Mouse (Mus musculus) midbrain, embryonic 14.5 days (tissue): ENCODE results near the gene Snapin. TPM values are rescaled to one million over a fixed set of nuclear protein-coding genes. Genes with fewer than 3 reads are reported as not detected.

ENCODE experiments used
- ATAC-seq: fragments of 200-750 bp; cut with Nextera tagmentation; 2 replicates; pipeline ENCODE4 v1.8.0; 2017; ENCODE audit warnings: moderate number of reproducible peaks, moderate library complexity; ENCODE audit not compliant: low FRiP score, low TSS enrichment
- DNase-seq: peaks from one replicate; pipeline ENCODE4 v3.0.0-alpha.2; 2015
- H3K27ac ChIP-seq: fragments of 300-500 bp; sonication (generic); replicated peaks from 2 replicates; pipeline ENCODE4 v1.5.1; 2014; ENCODE audit warnings: mild to moderate bottlenecking, low read depth, low read length, moderate library complexity
- H3K27me3 ChIP-seq: fragments of 300-500 bp; sonication (generic); 2 replicates; pipeline ENCODE4 v1.6.1; 2014; ENCODE audit warnings: low read length, control low read depth, mixed read lengths; ENCODE audit not compliant: control insufficient read depth, insufficient read depth
- H3K36me3 ChIP-seq: fragments of 300-500 bp; sonication (generic); 2 replicates; pipeline ENCODE4 v1.6.1; 2014; ENCODE audit warnings: low read length, control low read depth; ENCODE audit not compliant: control insufficient read depth, insufficient read depth
- H3K4me1 ChIP-seq: fragments of 300-500 bp; sonication (generic); 2 replicates; pipeline ENCODE4 v1.6.1; 2014; ENCODE audit warnings: mild to moderate bottlenecking, antibody characterized with exemption, low read length, control low read depth; ENCODE audit not compliant: control insufficient read depth, insufficient read depth
- H3K4me2 ChIP-seq: fragments of 300-500 bp; sonication (generic); 2 replicates; pipeline ENCODE4 v1.6.1; 2014; ENCODE audit warnings: mild to moderate bottlenecking, low read length, moderate library complexity
- H3K4me3 ChIP-seq: fragments of 300-500 bp; sonication (generic); replicated peaks from 2 replicates; pipeline ENCODE4 v1.5.1; 2014; ENCODE audit warnings: low read depth, low read length
- H3K9ac ChIP-seq: fragments of 300-500 bp; sonication (generic); replicated peaks from 2 replicates; pipeline ENCODE4 v1.6.1; 2014; ENCODE audit warnings: mild to moderate bottlenecking, low read length, moderate library complexity
- H3K9me3 ChIP-seq: fragments of 300-500 bp; sonication (generic); 2 replicates; pipeline ENCODE4 v1.6.1; 2016; ENCODE audit warnings: low read length, control low read depth, mixed read lengths; ENCODE audit not compliant: control insufficient read depth
- WGBS: fragments of 180-500 bp; shearing (Covaris S2); extraction: QIAGEN DNeasy Blood & Tissue Kit; methylation state at CpG from one replicate; pipeline ENCODE4 v1.1.7; 2014; 5-methylcytosine and 5-hydroxymethylcytosine counted together
- polyA plus RNA-seq: library from polyadenylated mRNA; unstranded; fragments of >200 nt; fragmentation: Nextera tagmentation; extraction: Ambion mirVana; gene quantifications from 2 replicates; pipeline ENCODE4 v1.2.1, GENCODE M21; 2014

Snapin gene
- 89.7 and 92.8 TPM in 2 replicates for polyA plus RNA-seq

- Histone ChIP-seq H3K36me3 (peaks cover 44% of the 10 kb centered on the region), H3K9me3 (no peaks in the 10 kb centered on the region), H3K27me3 (no peaks in the 10 kb centered on the region), H3K4me3 (peak within 1 kb of the TSS; percentile 76), H3K27ac (peak within 1 kb of the TSS; percentile 76), H3K9ac (peak within 1 kb of the TSS; percentile 71), H3K4me1 (no peaks in the 10 kb centered on the region), H3K4me2 (peak within 1 kb of the TSS; percentile 73)
- WGBS, result under 1% methylated on average over 37 of the region's 37 CpGs
- peak; percentile 97 for DNase-seq
- peak; percentile 95 for ATAC-seq
These were observed at the start of gene Snapin for GRCm38 (mm10) chr3:90490696-90491256. Gene Snapin, minus strand, starts transcription at chr3:90491033.

DNA sequence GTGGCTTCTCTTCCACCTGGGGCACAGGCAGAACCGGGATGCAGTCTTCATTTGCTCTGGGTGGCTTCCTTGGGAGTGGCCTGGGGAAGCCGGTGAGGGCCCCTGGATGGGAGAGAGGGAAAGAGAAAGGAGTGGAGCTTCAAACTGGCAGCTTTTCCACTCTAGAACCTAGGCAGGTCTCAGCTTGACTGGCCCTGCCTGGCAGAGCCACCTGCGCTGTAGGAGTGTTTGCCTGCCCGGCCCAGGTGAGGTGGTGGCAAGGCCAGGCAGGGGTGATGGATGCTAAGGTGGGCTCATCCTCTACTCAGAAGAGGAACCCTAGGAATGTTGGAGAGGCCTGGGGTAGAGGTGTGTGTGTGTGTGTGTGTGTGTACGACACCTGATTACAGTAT lies 47.1 kb upstream of the Snapin start:
- no peak overlapping the region for H3K27ac ChIP-seq
- no peak overlapping the region for H3K4me3 ChIP-seq
- DNase-seq (no peak), ATAC-seq (no peak)
- H3K27me3 ChIP-seq, result no peaks in the 10 kb centered on the region
- H3K9me3 ChIP-seq, result no peaks in the 10 kb centered on the region
- peaks cover 6% of the 10 kb centered on the region; the same call in 1 of the 2 replicates for H3K4me1 ChIP-seq
- no peaks in the 10 kb centered on the region for H3K36me3 ChIP-seq
- no peak overlapping the region for H3K9ac ChIP-seq
- WGBS, result 89% methylated on average over 5 of the region's 5 CpGs
- H3K4me2 ChIP-seq, result no peak overlapping the region

- Histone ChIP-seq H3K9ac (no peak within 1 kb of the TSS), H3K27ac (no peak within 1 kb of the TSS)
These were observed 46.5 kb upstream of the Snapin start, which contains the start of gene S100a16 for GRCm38 (mm10) chr3:90537141-90537904. Gene S100a16, plus strand, starts transcription at chr3:90537254.

DNA sequence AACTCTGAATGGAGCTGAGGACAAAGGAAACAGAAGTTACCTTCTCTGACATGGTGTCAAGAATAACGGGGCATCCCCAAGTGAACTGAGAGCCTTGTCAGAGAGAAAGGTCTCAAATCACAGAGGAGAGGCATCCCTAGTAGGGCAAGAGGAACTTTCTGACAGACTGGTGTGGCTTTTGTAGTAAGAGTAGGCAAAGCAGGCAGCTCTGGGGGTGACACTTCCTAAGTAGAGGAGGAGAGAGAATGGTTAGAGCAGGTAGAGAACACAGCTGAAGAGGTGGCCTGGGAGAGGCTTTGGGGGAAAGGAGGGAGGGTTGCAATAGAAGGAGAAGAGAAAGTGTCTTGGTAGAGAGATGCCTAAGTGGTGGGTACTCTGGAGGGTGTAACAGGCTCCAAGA lies 44.6 kb upstream of the Snapin start:
- no peaks in the 10 kb centered on the region for H3K9me3 ChIP-seq
- H3K36me3 ChIP-seq, result no peaks in the 10 kb centered on the region
- H3K9ac ChIP-seq, result no peak overlapping the region
- H3K4me1 ChIP-seq, result no peaks in the 10 kb centered on the region
- H3K27me3 ChIP-seq, result no peaks in the 10 kb centered on the region
- H3K4me2 ChIP-seq, result no peak overlapping the region
- 76% methylated on average over 1 of the region's 1 CpGs for WGBS
- no peak overlapping the region for H3K27ac ChIP-seq
- ATAC-seq (no peak), DNase-seq (no peak)
- H3K4me3 ChIP-seq, result no peak overlapping the region

More at GRCm38 (mm10) chr3:90537141-90537904, 46.5 kb upstream of the Snapin start, which contains the start of gene S100a16:
- H3K27me3 ChIP-seq, result no peaks in the 10 kb centered on the region
- H3K9me3 ChIP-seq, result no peaks in the 10 kb centered on the region
- no peak within 1 kb of the TSS for H3K4me2 ChIP-seq
- no peak within 1 kb of the TSS for H3K4me3 ChIP-seq
- DNase-seq (no peak), ATAC-seq (no peak)
- 46% methylated on average over 10 of the region's 10 CpGs for WGBS
- H3K4me1 ChIP-seq, result peaks cover 6% of the 10 kb centered on the region; the same call in 1 of the 2 replicates
- no peaks in the 10 kb centered on the region for H3K36me3 ChIP-seq

GRCm38 (mm10) chr3:90531713-90532112 lies 40.9 kb upstream of the Snapin start:
- DNase-seq, result no peak
- H3K9me3 ChIP-seq, result no peaks in the 10 kb centered on the region
- no peaks in the 10 kb centered on the region for H3K27me3 ChIP-seq
- H3K4me2 ChIP-seq, result no peak overlapping the region
- no peaks in the 10 kb centered on the region for H3K4me1 ChIP-seq
- no peaks in the 10 kb centered on the region for H3K36me3 ChIP-seq
- WGBS, result 78% methylated on average over 5 of the region's 5 CpGs
- H3K9ac ChIP-seq, result no peak overlapping the region
- ATAC-seq, result no peak
- no peak overlapping the region for H3K27ac ChIP-seq
- H3K4me3 ChIP-seq, result no peak overlapping the region

DNA sequence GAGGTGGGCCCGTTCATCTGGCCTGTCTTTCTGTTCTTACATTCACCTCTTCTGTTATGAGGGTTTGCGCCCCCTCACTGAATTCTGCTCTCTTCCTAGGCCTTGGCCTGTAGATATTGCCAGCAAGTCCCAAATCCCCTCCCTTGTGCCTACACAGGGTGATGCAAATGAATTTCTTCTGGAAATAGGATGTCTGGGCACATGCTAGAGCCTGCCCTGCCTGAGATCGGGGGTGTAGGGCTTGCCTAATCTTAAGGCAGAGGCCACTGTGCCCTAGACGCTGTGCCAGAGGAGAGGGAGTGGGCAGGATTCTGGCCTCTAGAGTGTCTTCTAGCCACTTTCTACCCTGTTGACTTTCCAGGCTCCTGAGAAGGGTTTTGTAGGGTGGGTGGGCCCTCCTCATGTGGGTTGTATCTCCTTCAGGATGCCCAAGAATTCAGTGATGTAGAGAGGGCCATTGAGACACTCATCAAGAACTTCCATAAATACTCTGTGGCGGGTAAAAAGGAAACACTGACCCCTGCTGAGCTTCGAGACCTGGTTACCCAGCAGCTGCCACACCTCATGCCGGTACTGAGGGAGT lies 36.5 kb upstream of the Snapin start:
- DNase-seq (no peak), ATAC-seq (no peak)
- H3K9ac ChIP-seq, result no peak overlapping the region
- H3K27ac ChIP-seq, result no peak overlapping the region
- no peak overlapping the region for H3K4me3 ChIP-seq
- 84% methylated on average over 7 of the region's 7 CpGs for WGBS
- no peaks in the 10 kb centered on the region for H3K36me3 ChIP-seq
- no peaks in the 10 kb centered on the region for H3K27me3 ChIP-seq
- H3K4me1 ChIP-seq, result no peaks in the 10 kb centered on the region
- H3K9me3 ChIP-seq, result no peaks in the 10 kb centered on the region
- H3K4me2 ChIP-seq, result no peak overlapping the region

GRCm38 (mm10) chr3:90526580-90526979 lies 35.7 kb upstream of the Snapin start, which contains the start of gene S100a14:
Gene S100a14, plus strand, starts transcription at chr3:90526856.
- Histone ChIP-seq H3K27me3 (no peaks in the 10 kb centered on the region), H3K9ac (no peak within 1 kb of the TSS), H3K27ac (no peak within 1 kb of the TSS), H3K36me3 (no peaks in the 10 kb centered on the region), H3K4me3 (no peak within 1 kb of the TSS), H3K4me1 (no peaks in the 10 kb centered on the region), H3K4me2 (no peak within 1 kb of the TSS), H3K9me3 (no peaks in the 10 kb centered on the region)
- ATAC-seq (no peak), DNase-seq (no peak)
- 87% methylated on average over 5 of the region's 5 CpGs for WGBS

DNA sequence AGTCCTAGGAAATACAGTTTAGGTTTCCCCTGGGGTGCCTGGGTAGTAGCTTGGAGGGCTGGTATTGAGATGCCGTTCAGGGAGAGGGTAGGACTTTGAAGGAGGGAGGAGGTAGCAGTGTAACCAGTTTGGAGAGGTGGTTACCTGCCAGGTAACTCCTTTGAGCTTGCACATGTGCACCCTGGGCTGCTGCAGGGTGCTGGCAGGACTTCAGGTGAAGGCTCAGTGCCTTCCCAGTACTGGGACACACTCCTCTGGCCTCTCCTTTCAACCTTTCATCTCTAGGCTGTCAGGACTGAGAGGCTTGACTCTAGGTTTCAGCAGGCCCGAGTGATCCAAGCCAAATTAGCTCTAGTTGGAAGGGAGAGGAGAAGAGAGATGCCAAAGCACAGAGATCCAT lies 35.2 kb upstream of the Snapin start:
- 75% methylated on average over 2 of the region's 2 CpGs for WGBS
- DNase-seq, result no peak

More for the DNA sequence above, 35.2 kb upstream of the Snapin start:
- no peak overlapping the region for H3K4me2 ChIP-seq
- H3K36me3 ChIP-seq, result no peaks in the 10 kb centered on the region
- no peak overlapping the region for H3K27ac ChIP-seq
- H3K4me1 ChIP-seq, result no peaks in the 10 kb centered on the region
- ATAC-seq, result no peak
- H3K9me3 ChIP-seq, result no peaks in the 10 kb centered on the region
- H3K9ac ChIP-seq, result no peak overlapping the region
- H3K4me3 ChIP-seq, result no peak overlapping the region
- no peaks in the 10 kb centered on the region for H3K27me3 ChIP-seq
